Mouse (Mus musculus): ENCODE results near the gene Vmn1r180.
"Not testable (repeated sequence)": the region's sequence is repeated elsewhere in the genome, so short reads cannot be mapped to it uniquely, and the experiment has no call there.

Vmn1r180 gene

GRCm38 (mm10) chr7:23950332-23950731, at the start of gene Vmn1r180:
Gene Vmn1r180, plus strand, starts transcription at chr7:23950632.
- no peak for DNase-seq (ENCODE audit: extremely low spot score)

- no peak for DNase-seq (ENCODE audit: extremely low spot score)
Measured at GRCm38 (mm10) chr7:23926678-23927077, 23.8 kb upstream of the Vmn1r180 start, which contains the start of gene Vmn1r179. Gene Vmn1r179, plus strand, starts transcription at chr7:23926978.

- not testable (repeated sequence) for DNase-seq (ENCODE audit: extremely low spot score)
Measured at GRCm38 (mm10) chr7:23968044-23968443, 17.6 kb downstream of the Vmn1r180 start.

- DNase-seq (ENCODE audit: extremely low spot score), result not testable (repeated sequence)
Measured at GRCm38 (mm10) chr7:23974315-23974714, 23.9 kb downstream of the Vmn1r180 start, which contains the start of gene Vmn1r181. Gene Vmn1r181, plus strand, starts transcription at chr7:23974615.

GRCm38 (mm10) chr7:24001391-24001790, 51.0 kb downstream of the Vmn1r180 start, which contains the start of gene V1rd19:
Gene V1rd19, plus strand, starts transcription at chr7:24001691.
- DNase-seq (ENCODE audit: extremely low spot score), result no peak
